Mouse (Mus musculus) C2C12 (cell line): ENCODE results near the gene Hyal2. TPM values are rescaled to one million over a fixed set of nuclear protein-coding genes. Genes with fewer than 3 reads are reported as not detected.

Experiments
- H3K27me3 ChIP-seq: one replicate; pipeline ENCODE4 v1.6.1; 2011; ENCODE audit not compliant: control insufficient read depth, insufficient read depth, insufficient read length
- H3K36me3 ChIP-seq: one replicate; pipeline ENCODE4 v1.6.1; 2011; ENCODE audit not compliant: control insufficient read depth, insufficient read depth
- H3K4me3 ChIP-seq: one replicate; pipeline ENCODE4 v1.5.1; 2011; ENCODE audit warnings: mild to moderate bottlenecking, control low read depth; ENCODE audit not compliant: poor library complexity, insufficient read depth, severe bottlenecking
- H3K79me2 ChIP-seq: one replicate; pipeline ENCODE4 v1.6.1; 2011; ENCODE audit not compliant: control insufficient read depth, insufficient read depth
- H3K79me3 ChIP-seq: one replicate; pipeline ENCODE4 v1.6.1; 2011; ENCODE audit warnings: low read depth, control low read depth
- H3ac ChIP-seq: one replicate; pipeline ENCODE3; 2011; ENCODE audit warnings: low read depth; ENCODE audit not compliant: control insufficient read depth, insufficient read length
- CEBPB ChIP-seq: IDR thresholded peaks from one replicate; pipeline ENCODE4 v1.6.1; 2011; ENCODE audit warnings: low read depth, mild to moderate bottlenecking, control low read depth, moderate library complexity
- CTCF ChIP-seq: IDR thresholded peaks from one replicate; pipeline ENCODE4 v1.5.1; 2011; ENCODE audit not compliant: control insufficient read depth, insufficient read depth, insufficient read length
- FOSL1 ChIP-seq: IDR thresholded peaks from one replicate; pipeline ENCODE4 v1.8.0; 2011; ENCODE audit warnings: mild to moderate bottlenecking, low read length; ENCODE audit not compliant: poor library complexity, insufficient read depth, severe bottlenecking
- MAX ChIP-seq: IDR thresholded peaks from one replicate; pipeline ENCODE4 v1.6.1; 2011; ENCODE audit warnings: mild to moderate bottlenecking, control low read depth
- MYOD1 ChIP-seq: IDR thresholded peaks from one replicate; pipeline ENCODE4 v1.6.1; 2011; ENCODE audit warnings: low read depth; ENCODE audit not compliant: control insufficient read depth, insufficient read length
- MYOG ChIP-seq: IDR thresholded peaks from one replicate; pipeline ENCODE4 v1.6.1; 2011; ENCODE audit not compliant: control insufficient read depth, insufficient read length; ENCODE audit errors: extremely low read depth
- USF1 ChIP-seq: IDR thresholded peaks from one replicate; pipeline ENCODE4 v1.6.1; 2011; ENCODE audit warnings: low read depth, mild to moderate bottlenecking, control low read depth, moderate library complexity
- polyA plus RNA-seq: library from polyadenylated mRNA; unstranded; fragments of >200 nt; fragmentation: generic; extraction: Trizol; gene quantifications from one replicate; pipeline ENCODE4 v1.2.1, GENCODE M21; 2012; ENCODE audit warnings: missing spikeins

Gene Hyal2
- polyA plus RNA-seq, 1 experiment: 59.7 TPM

- H3K79me2 ChIP-seq: peaks cover 27% of the 10 kb centered on the region
- no peaks in the 10 kb centered on the region for H3K27me3 ChIP-seq
- TF ChIP-seq MYOG (no peak), CEBPB (no peak), FOSL1 (no peak)
- H3ac ChIP-seq: no peak overlapping the region
- H3K36me3 ChIP-seq: peaks cover 34% of the 10 kb centered on the region
- H3K79me3 ChIP-seq: peaks cover 17% of the 10 kb centered on the region
- no peak overlapping the region for H3K4me3 ChIP-seq
These were observed 25.6 kb downstream of the Hyal2 start for GRCm38 (mm10) chr9:107593101-107593976.

- Histone ChIP-seq H3K4me3 (no peak overlapping the region), H3K27me3 (no peaks in the 10 kb centered on the region), H3K36me3 (peaks cover 30% of the 10 kb centered on the region), H3K79me2 (peaks cover 16% of the 10 kb centered on the region), H3K79me3 (peaks cover 8% of the 10 kb centered on the region), H3ac (no peak overlapping the region)
- TF ChIP-seq MAX (no peak), CEBPB (no peak)
These were observed 26.7 kb downstream of the Hyal2 start for GRCm38 (mm10) chr9:107594281-107595062.

- Histone ChIP-seq H3K36me3 (peaks cover 11% of the 10 kb centered on the region), H3K79me3 (no peaks in the 10 kb centered on the region), H3K27me3 (no peaks in the 10 kb centered on the region), H3K79me2 (no peaks in the 10 kb centered on the region), H3K4me3 (no peak overlapping the region), H3ac (no peak overlapping the region)
- no peak for TF ChIP-seq FOSL1
These were observed 29.1 kb downstream of the Hyal2 start for GRCm38 (mm10) chr9:107596619-107597569.

GRCm38 (mm10) chr9:107598385-107598784 is 30.6 kb downstream of the Hyal2 start:
- no peak overlapping the region for H3K4me3 ChIP-seq
- TF ChIP-seq USF1 (no peak), MYOD1 (no peak), MYOG (no peak), CEBPB (no peak), CTCF (no peak), MAX (no peak), FOSL1 (no peak)
- H3ac ChIP-seq: no peak overlapping the region
- H3K79me3 ChIP-seq: no peaks in the 10 kb centered on the region
- peaks cover 2% of the 10 kb centered on the region for H3K36me3 ChIP-seq
- no peaks in the 10 kb centered on the region for H3K27me3 ChIP-seq
- H3K79me2 ChIP-seq: no peaks in the 10 kb centered on the region

- Histone ChIP-seq H3K36me3 (no peaks in the 10 kb centered on the region), H3K27me3 (no peaks in the 10 kb centered on the region), H3ac (no peak overlapping the region), H3K79me2 (no peaks in the 10 kb centered on the region), H3K79me3 (no peaks in the 10 kb centered on the region), H3K4me3 (no peak overlapping the region)
- TF ChIP-seq CTCF: no peak
These were observed 31.7 kb downstream of the Hyal2 start for GRCm38 (mm10) chr9:107599433-107599832.

- Histone ChIP-seq H3K27me3 (no peaks in the 10 kb centered on the region), H3ac (no peak overlapping the region), H3K36me3 (no peaks in the 10 kb centered on the region), H3K79me2 (no peaks in the 10 kb centered on the region), H3K4me3 (no peak overlapping the region), H3K79me3 (no peaks in the 10 kb centered on the region)
- no peak for TF ChIP-seq CEBPB
- no peak for TF ChIP-seq CTCF
- no peak for TF ChIP-seq MYOD1
- no peak for TF ChIP-seq FOSL1
- no peak for TF ChIP-seq MYOG
- no peak for TF ChIP-seq MAX
These were observed 32.1 kb downstream of the Hyal2 start for GRCm38 (mm10) chr9:107599842-107600241.
